Mouse (Mus musculus) thymus, adult 2 months (tissue): Measurements from ENCODE around the gene Msl3. TPM values are rescaled to one million over a fixed set of nuclear protein-coding genes. Genes with fewer than 3 reads are reported as not detected.

Source experiments
- DNase-seq: peaks from one replicate; pipeline ENCODE4 v3.0.0; 2021
- H3K27ac ChIP-seq: fragments of 200-500 bp; 2 replicates; pipeline ENCODE4 v1.5.1; 2012; ENCODE audit warnings: low read length, control low read depth; ENCODE audit not compliant: control insufficient read depth, insufficient read depth
- H3K27me3 ChIP-seq: fragments of 200-500 bp; 2 replicates; pipeline ENCODE4 v1.6.1; 2012; ENCODE audit warnings: mild to moderate bottlenecking, low read length, moderate library complexity, mixed read lengths; ENCODE audit not compliant: control insufficient read depth, insufficient read depth
- H3K36me3 ChIP-seq: fragments of 200-500 bp; 2 replicates; pipeline ENCODE4 v1.6.1; 2012; ENCODE audit warnings: mild to moderate bottlenecking, low read length, moderate library complexity; ENCODE audit not compliant: control insufficient read depth, insufficient read depth
- H3K4me1 ChIP-seq: fragments of 200-500 bp; replicated peaks from 2 replicates; pipeline ENCODE4 v1.6.1; 2012; ENCODE audit warnings: low read length; ENCODE audit not compliant: control insufficient read depth, insufficient read depth
- H3K4me3 ChIP-seq: fragments of 200-500 bp; 2 replicates; pipeline ENCODE4 v1.5.1; 2012; ENCODE audit warnings: mild to moderate bottlenecking, low read length, control low read depth, moderate library complexity; ENCODE audit not compliant: control insufficient read depth, insufficient read depth
- CTCF ChIP-seq: fragments of 200-500 bp; IDR thresholded peaks from 2 replicates; pipeline ENCODE4 v1.5.1; 2012; ENCODE audit warnings: mild to moderate bottlenecking, control low read depth, low read length, moderate library complexity, borderline replicate concordance; ENCODE audit not compliant: control insufficient read depth, poor library complexity, insufficient read depth; ENCODE audit errors: extremely low read depth
- POLR2A ChIP-seq: fragments of 200-500 bp; IDR thresholded peaks from 2 replicates; pipeline ENCODE4 v1.6.1; 2012; ENCODE audit warnings: mild to moderate bottlenecking, low read length, control low read depth, moderate library complexity; ENCODE audit not compliant: control insufficient read depth, poor library complexity, insufficient read depth; ENCODE audit errors: extremely low read depth
- WGBS: fragments of 180-500 bp; shearing (Covaris S2); methylation state at CpG from one replicate; pipeline ENCODE4 v1.1.7; 2018; 5-methylcytosine and 5-hydroxymethylcytosine counted together
- polyA plus RNA-seq: library from polyadenylated mRNA; depleted of rRNA; stranded (reverse); fragments of >200 nt; gene quantifications from 2 replicates; pipeline ENCODE4 v1.2.3, GENCODE M21; 2012; rRNA removed

Gene Msl3
- polyA plus RNA-seq, 1 experiment: 21.1 TPM

GRCm38 (mm10) chrX:168643451-168643850, 30.2 kb downstream of the Msl3 start:
- DNase-seq: no peak
- TF ChIP-seq POLR2A (no peak), CTCF (no peak)
- Histone ChIP-seq H3K27me3 (no peaks in the 10 kb centered on the region), H3K4me3 (no peak overlapping the region), H3K4me1 (no peaks in the 10 kb centered on the region), H3K27ac (no peak overlapping the region), H3K36me3 (no peaks in the 10 kb centered on the region)
- WGBS: 100% methylated on average over 1 of the region's 1 CpGs

DNA sequence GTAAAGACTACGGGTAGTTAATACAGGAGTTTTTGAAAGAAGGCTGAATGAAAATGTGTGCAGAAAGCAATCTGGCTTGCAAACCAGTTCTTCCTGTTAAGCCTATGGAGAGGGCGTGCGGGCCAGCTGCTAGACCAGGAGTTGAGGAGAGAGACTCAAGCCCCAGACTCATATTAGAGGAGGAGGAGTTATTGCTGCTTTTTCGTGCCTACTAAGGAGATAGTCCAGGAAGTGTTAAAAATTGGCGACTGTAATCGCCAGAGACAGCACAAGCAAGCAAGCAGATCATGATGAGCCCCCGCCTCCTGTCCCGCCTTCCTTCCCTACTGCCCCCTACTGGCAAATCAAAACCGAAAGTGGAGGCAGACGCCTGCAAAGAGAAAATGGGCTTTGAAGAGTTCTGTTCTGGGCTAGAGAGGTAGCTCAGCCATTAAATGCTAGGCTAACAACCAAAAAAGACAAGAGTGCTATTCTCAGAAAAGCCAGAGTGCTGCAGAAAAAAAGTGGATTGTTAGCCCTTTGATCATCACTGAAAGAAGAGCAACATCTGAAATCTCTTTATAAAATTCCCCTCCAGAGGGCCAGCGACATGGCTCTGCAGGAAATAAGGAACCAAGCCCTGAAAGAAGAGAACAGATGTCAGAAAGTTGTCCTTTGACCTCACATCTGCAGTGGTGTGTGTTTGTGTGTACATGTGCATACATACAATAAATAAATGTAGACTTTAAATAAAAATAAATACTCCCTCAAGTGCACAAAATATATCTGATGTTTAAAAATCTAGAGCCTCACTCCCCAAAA, 33.9 kb downstream of the Msl3 start:
- WGBS: 4% methylated on average over 11 of the region's 11 CpGs
- no peaks in the 10 kb centered on the region for H3K36me3 ChIP-seq
- peak overlapping the region; percentile 58 for H3K4me3 ChIP-seq
- H3K27ac ChIP-seq: 0 out of 2 replicates have a peak overlapping the region, but pooled peaks have one; percentile 47
- no peaks in the 10 kb centered on the region for H3K4me1 ChIP-seq
- DNase-seq: peak; percentile 75
- no peaks in the 10 kb centered on the region for H3K27me3 ChIP-seq
- TF ChIP-seq POLR2A: no peak
- TF ChIP-seq CTCF: 0 out of 2 replicates have a peak, but pooled peaks have one; percentile 27

Other genes starting within 250 kb of the Msl3 start
- gene Frmpd4, start 96.7 kb downstream of the Msl3 start, polyA plus RNA-seq: 0.03 and 0.04 TPM in 2 replicates
- 0.46 TPM in 2 replicates for gene Arhgap6, start 121.2 kb upstream of the Msl3 start, polyA plus RNA-seq